11 mouse cellular contexts compared by ENCODE assay signal in the genomic region with DNA sequence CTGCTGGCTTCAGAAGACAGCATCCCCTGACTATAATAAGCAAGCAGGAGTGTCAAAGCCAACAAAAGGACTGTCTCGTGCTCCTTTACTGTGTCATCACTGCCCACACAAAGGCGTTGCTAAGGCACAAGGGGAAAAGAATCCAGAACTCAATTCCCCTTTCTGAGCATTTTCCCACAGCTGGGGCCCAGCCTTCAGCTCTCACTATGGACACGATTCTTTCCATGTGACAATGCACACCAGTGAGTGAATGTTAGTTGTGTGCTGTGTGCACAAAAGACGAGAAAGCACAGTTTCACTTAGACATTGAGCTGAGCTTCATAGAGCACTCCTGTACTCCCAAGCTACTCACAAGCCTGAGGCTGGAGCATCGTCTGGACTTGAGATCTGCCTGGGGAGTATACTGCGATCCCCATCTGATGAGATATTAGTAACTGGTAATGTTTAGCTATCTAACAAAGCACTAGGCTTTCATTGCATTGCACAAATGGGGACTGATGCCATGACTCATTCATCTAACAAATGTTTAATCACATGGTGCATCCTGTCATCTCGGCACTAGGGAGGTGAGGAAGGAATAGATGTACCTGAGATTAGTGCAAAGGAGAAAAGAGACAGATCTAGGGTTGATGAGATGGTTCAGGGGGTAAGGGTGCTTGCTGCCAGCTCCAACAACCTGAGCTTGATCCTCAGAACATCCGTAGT. TPM values are rescaled to one million over a fixed set of nuclear protein-coding genes. Genes with fewer than 3 reads are reported as not detected.
DNase-seq lines count a peak whose midpoint lies in the region; ATAC-seq and TF ChIP-seq lines count a peak whose summit lies in the region.
"Had no signal": no experiment of that assay in that cellular context is flagged by ENCODE, and none has a peak within 500 bp of the region (broad histone marks: within the 10 kb centered on the region; RNA-seq: fewer than 3 reads in every experiment).

No protein-coding gene starts in this region.

- no peak overlapping the region for H3K4me3 ChIP-seq in liver, postnatal 0 days (ENCODE audit: low read depth, low read length)
- H3K4me3 ChIP-seq in liver, embryonic 12.5 days: no peak overlapping the region
- H3K4me3 ChIP-seq in hindbrain, embryonic 13.5 days: no peak overlapping the region
- H3K4me3 ChIP-seq: lung, embryonic 15.5 days had no signal

- no peak overlapping the region for H3K9ac ChIP-seq in liver, postnatal 0 days (replicated peaks)
- H3K9ac ChIP-seq in liver, embryonic 12.5 days: no peak overlapping the region
- H3K9ac ChIP-seq in hindbrain, embryonic 13.5 days: no peak overlapping the region
- H3K9ac ChIP-seq: lung, embryonic 15.5 days had no signal

- H3K36me3 ChIP-seq in liver, postnatal 0 days (replicated peaks; ENCODE audit: insufficient read depth, low read length): no peaks in the 10 kb centered on the region
- H3K36me3 ChIP-seq in liver, embryonic 12.5 days: no peaks in the 10 kb centered on the region
- no peaks in the 10 kb centered on the region for H3K36me3 ChIP-seq in hindbrain, embryonic 13.5 days
- H3K36me3 ChIP-seq: lung, embryonic 15.5 days had no signal

- no peak overlapping the region for H3K27ac ChIP-seq in liver, postnatal 0 days (ENCODE audit: low read depth)
- H3K27ac ChIP-seq in liver, embryonic 12.5 days: no peak overlapping the region
- peak overlapping the region; percentile 70 for H3K27ac ChIP-seq in hindbrain, embryonic 13.5 days
- H3K27ac ChIP-seq: lung, embryonic 15.5 days had no signal

- intact Hi-C loops in gastrocnemius, postnatal 36 days (cut with DNase I): no loop called here

- WGBS in liver, postnatal 0 days (ENCODE audit: insufficient replicate concordance): 62% methylated on average over 8 of the region's 8 CpGs
- 57% methylated on average over 8 of the region's 8 CpGs for WGBS in liver, embryonic 12.5 days (ENCODE audit: insufficient replicate concordance)
- WGBS in hindbrain, embryonic 13.5 days: 16% methylated on average over 8 of the region's 8 CpGs

- ATAC-seq in liver, postnatal 0 days: peak; percentile 25; the same call in 1 of the 2 replicates
- no peak for ATAC-seq in liver, embryonic 12.5 days
- ATAC-seq in hindbrain, embryonic 13.5 days (ENCODE audit: low FRiP score): peak; percentile 74

- H3K27me3 ChIP-seq in liver, postnatal 0 days (ENCODE audit: insufficient read depth, low read length): no peaks in the 10 kb centered on the region
- H3K27me3 ChIP-seq in liver, embryonic 12.5 days (replicated peaks): peaks cover 6% of the 10 kb centered on the region; the same call in 1 of the 2 replicates
- no peaks in the 10 kb centered on the region for H3K27me3 ChIP-seq in hindbrain, embryonic 13.5 days
- H3K27me3 ChIP-seq: lung, embryonic 15.5 days had no signal

- DNase-seq in liver, postnatal 0 days: no peak
- DNase-seq in mesoderm, embryonic 11.5 days (ENCODE audit: low read depth, low spot score): peak; percentile 78
- peak; percentile 38 to 70 for DNase-seq in right cerebral cortex, postnatal 36 days (ENCODE audit: low spot score in 2 of 2)
- no peak for DNase-seq in adrenal gland, postnatal 10 days
- DNase-seq in kidney, adult 18-20 months: no peak
- DNase-seq in gastrocnemius, postnatal 36 days: no peak
- DNase-seq: cerebellum, adult 11 months; thymus, postnatal 14 days had no signal

- H3K4me2 ChIP-seq in liver, postnatal 0 days (ENCODE audit: low read depth, low read length): no peak overlapping the region
- H3K4me2 ChIP-seq in liver, embryonic 12.5 days: no peak overlapping the region
- no peak overlapping the region for H3K4me2 ChIP-seq in hindbrain, embryonic 13.5 days
- H3K4me2 ChIP-seq: lung, embryonic 15.5 days had no signal

- H3K9me3 ChIP-seq in liver, postnatal 0 days (ENCODE audit: low read length): 0 out of 2 replicates have a peak, but pooled peaks cover 2% of the 10 kb centered on the region
- no peaks in the 10 kb centered on the region for H3K9me3 ChIP-seq in liver, embryonic 12.5 days (replicated peaks)
- H3K9me3 ChIP-seq in hindbrain, embryonic 13.5 days: no peaks in the 10 kb centered on the region
- H3K9me3 ChIP-seq: lung, embryonic 15.5 days had no signal

- peaks cover 5% of the 10 kb centered on the region; the same call in 1 of the 2 replicates for H3K4me1 ChIP-seq in liver, postnatal 0 days (ENCODE audit: insufficient read depth)
- H3K4me1 ChIP-seq in liver, embryonic 12.5 days: no peaks in the 10 kb centered on the region
- H3K4me1 ChIP-seq in hindbrain, embryonic 13.5 days (replicated peaks): peaks cover 29% of the 10 kb centered on the region
- H3K4me1 ChIP-seq: lung, embryonic 15.5 days had no signal

- no peak for TF ChIP-seq EP300 in liver, postnatal 0 days (IDR thresholded peaks at IDR 0.05; ENCODE audit: low read depth)

- no peak for TF ChIP-seq CTCF in liver, postnatal 0 days (IDR thresholded peaks at IDR 0.05; ENCODE audit: low read depth)

RNA-seq across cellular contexts. Expression of gene Cdc42se2, which starts 25.5 kb away (rescaled TPM):
- 13.7 and 15.4 TPM in 2 replicates for polyA plus RNA-seq in liver, postnatal 0 days (2015; fragmentation: Nextera tagmentation; extraction: Ambion mirVana)
- polyA plus RNA-seq in liver, embryonic 12.5 days (2016; fragmentation: Nextera tagmentation; extraction: Ambion mirVana): 28.0 and 28.5 TPM in 2 replicates
- 162 and 164 TPM in 2 replicates for polyA plus RNA-seq in hindbrain, embryonic 13.5 days (2015; fragmentation: Nextera tagmentation; extraction: Ambion mirVana)
- 10 to 100 TPM; 24.4 to 27.7 TPM for total RNA-seq in adrenal gland, postnatal 10 days (2021)
- total RNA-seq in gastrocnemius, postnatal 36 days (2021): 10 to 100 TPM; 13.8 to 16.3 TPM

RNA-seq across cellular contexts. Expression of gene Lyrm7, which starts 47.8 kb away (rescaled TPM):
- 2.9 and 5.0 TPM in 2 replicates for polyA plus RNA-seq in liver, postnatal 0 days (2015; fragmentation: Nextera tagmentation; extraction: Ambion mirVana)
- polyA plus RNA-seq in liver, embryonic 12.5 days (2016; fragmentation: Nextera tagmentation; extraction: Ambion mirVana): 6.7 and 7.6 TPM in 2 replicates
- 9.1 and 11.7 TPM in 2 replicates for polyA plus RNA-seq in hindbrain, embryonic 13.5 days (2015; fragmentation: Nextera tagmentation; extraction: Ambion mirVana)
- total RNA-seq in adrenal gland, postnatal 10 days (2021): 10 to 100 TPM; 14.5 to 30.3 TPM
- total RNA-seq in gastrocnemius, postnatal 36 days (2021): 10 to 100 TPM; 16.8 to 24.0 TPM

RNA-seq across cellular contexts. Expression of gene Hint1, which starts 53.2 kb away (rescaled TPM):
- 791 and 898 TPM in 2 replicates for polyA plus RNA-seq in liver, postnatal 0 days (2015; fragmentation: Nextera tagmentation; extraction: Ambion mirVana)
- polyA plus RNA-seq in liver, embryonic 12.5 days (2016; fragmentation: Nextera tagmentation; extraction: Ambion mirVana): 479 and 518 TPM in 2 replicates
- 793 and 823 TPM in 2 replicates for polyA plus RNA-seq in hindbrain, embryonic 13.5 days (2015; fragmentation: Nextera tagmentation; extraction: Ambion mirVana)
- 100 to 1,000 TPM; 337 to 370 TPM for total RNA-seq in adrenal gland, postnatal 10 days (2021)
- total RNA-seq in gastrocnemius, postnatal 36 days (2021): 100 to 1,000 TPM; 161 to 192 TPM

Comparison
In these comparisons a context has a peak if more than half of its experiments do, and no peak if none do; other contexts are left out.
1. DNase-seq: peak in mesoderm, embryonic 11.5 days (single experiment) and right cerebral cortex, postnatal 36 days (2 of 2); none in liver, postnatal 0 days (single experiment), adrenal gland, postnatal 10 days (single experiment), kidney, adult 18-20 months (single experiment) and gastrocnemius, postnatal 36 days (0 of 2).